Mouse (Mus musculus) stomach, postnatal 0 days (tissue): ENCODE measurements around the gene Olfr1201.

Experiments
- CTCF ChIP-seq: IDR thresholded peaks from 2 replicates; pipeline ENCODE4 v1.5.1; 2016; ENCODE audit warnings: antibody characterized with exemption, low read depth, mild to moderate bottlenecking, moderate library complexity
- EP300 ChIP-seq: optimal IDR thresholded peaks from 2 replicates; pipeline ENCODE3; 2016; ENCODE audit warnings: antibody characterized with exemption

DNA sequence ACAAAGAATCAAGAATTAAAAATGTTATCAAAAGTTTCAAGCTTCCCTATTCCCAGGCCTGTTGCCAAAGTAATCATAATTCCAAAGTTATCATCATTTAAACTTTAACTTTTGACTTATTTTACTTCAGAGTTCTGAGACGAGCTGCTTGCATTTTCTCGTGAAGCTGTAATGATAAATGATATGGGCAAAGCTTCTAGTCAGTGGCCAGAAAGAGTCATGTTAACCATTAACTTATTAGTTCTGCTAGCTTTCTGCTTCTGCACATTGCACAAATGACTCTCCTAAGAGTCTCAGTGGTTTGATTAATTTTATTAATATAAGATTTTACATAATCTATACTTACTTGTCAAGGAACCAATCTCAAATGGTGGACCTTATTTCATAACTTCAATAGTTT, 45.6 kb downstream of the Olfr1201 start:
- TF ChIP-seq CTCF = no peak
- TF ChIP-seq EP300 = no peak
